Mouse (Mus musculus) ES-E14 (cell line): Measurements from ENCODE around the gene Pip5kl1.

Experiments used
- CHD2 ChIP-seq: IDR thresholded peaks from 2 replicates; pipeline ENCODE4 v1.6.1; 2014; ENCODE audit warnings: mild to moderate bottlenecking, low read depth, low read length, inconsistent platforms
- HCFC1 ChIP-seq: IDR thresholded peaks from 2 replicates; pipeline ENCODE4 v1.6.1; 2012; ENCODE audit warnings: low read length, inconsistent platforms, borderline replicate concordance; ENCODE audit not compliant: insufficient read depth
- MAFK ChIP-seq: IDR thresholded peaks from 2 replicates; pipeline ENCODE4 v1.6.1; 2014; ENCODE audit warnings: mild to moderate bottlenecking, low read depth, low read length, inconsistent platforms; ENCODE audit not compliant: insufficient read depth

GRCm38 (mm10) chr2:32601417-32602065 is 26.9 kb downstream of the Pip5kl1 start:
- TF ChIP-seq MAFK: no peak
- TF ChIP-seq CHD2: no peak
- TF ChIP-seq HCFC1: no peak
